Mouse (Mus musculus) limb, embryonic 10.5 days (tissue): ENCODE measurements around the gene Fkbp10. TPM values are rescaled to one million over a fixed set of nuclear protein-coding genes. Genes with fewer than 3 reads are reported as not detected.

Experiments used
- DNase-seq: peaks from one replicate; pipeline ENCODE4 v3.0.0-alpha.2; 2017; ENCODE audit warnings: low spot score
- H3K27ac ChIP-seq: fragments of 300-500 bp; sonication (generic); 2 replicates; pipeline ENCODE4 v1.5.1; 2016; ENCODE audit warnings: mild to moderate bottlenecking
- H3K27me3 ChIP-seq: fragments of 300-500 bp; sonication (generic); 2 replicates; pipeline ENCODE4 v1.6.1; 2016; ENCODE audit warnings: low read depth, mild to moderate bottlenecking; ENCODE audit not compliant: poor library complexity, severe bottlenecking
- H3K36me3 ChIP-seq: fragments of 300-500 bp; sonication (generic); 2 replicates; pipeline ENCODE4 v1.6.1; 2016; ENCODE audit warnings: mild to moderate bottlenecking, moderate library complexity
- H3K4me1 ChIP-seq: fragments of 300-500 bp; sonication (generic); 2 replicates; pipeline ENCODE4 v1.6.1; 2016
- H3K4me3 ChIP-seq: fragments of 300-500 bp; sonication (generic); 2 replicates; pipeline ENCODE4 v1.5.1; 2016; ENCODE audit warnings: mild to moderate bottlenecking, moderate library complexity
- H3K9me3 ChIP-seq: fragments of 300-500 bp; sonication (generic); replicated peaks from 2 replicates; pipeline ENCODE4 v1.6.1; 2016; ENCODE audit warnings: mild to moderate bottlenecking
- WGBS: fragments of 180-500 bp; shearing (Covaris S2); methylation state at CpG from one replicate; pipeline ENCODE4 v1.1.7; 2016; 5-methylcytosine and 5-hydroxymethylcytosine counted together
- polyA plus RNA-seq: library from polyadenylated mRNA; unstranded; fragments of >200 nt; fragmentation: Nextera tagmentation; extraction: Ambion mirVana; gene quantifications from 2 replicates; pipeline ENCODE4 v1.2.1, GENCODE M21; 2016

Gene Fkbp10
- polyA plus RNA-seq, 1 experiment from 2014 or later = 89.5 TPM

- Histone ChIP-seq H3K27ac (no peak overlapping the region), H3K27me3 (no peaks in the 10 kb centered on the region), H3K9me3 (no peaks in the 10 kb centered on the region), H3K4me1 (peaks cover 37% of the 10 kb centered on the region), H3K4me3 (no peak overlapping the region), H3K36me3 (peaks cover 47% of the 10 kb centered on the region)
- 86% methylated on average over 5 of the region's 5 CpGs for WGBS
- no peak for DNase-seq
Observed at GRCm38 (mm10) chr11:100406995-100407705, 8.3 kb upstream of the Fkbp10 start.

- Histone ChIP-seq H3K27me3 (no peaks in the 10 kb centered on the region), H3K9me3 (no peaks in the 10 kb centered on the region), H3K4me1 (peaks cover 37% of the 10 kb centered on the region), H3K27ac (no peak overlapping the region), H3K36me3 (peaks cover 51% of the 10 kb centered on the region), H3K4me3 (no peak overlapping the region)
- 46% methylated on average over 10 of the region's 10 CpGs for WGBS
- DNase-seq = peak; percentile 74
Observed at GRCm38 (mm10) chr11:100408076-100408834, 7.2 kb upstream of the Fkbp10 start.

GRCm38 (mm10) chr11:100408835-100409462, 6.5 kb upstream of the Fkbp10 start:
- H3K9me3 ChIP-seq = no peaks in the 10 kb centered on the region
- no peak overlapping the region for H3K4me3 ChIP-seq
- H3K27ac ChIP-seq = no peak overlapping the region
- no peaks in the 10 kb centered on the region; the same call in 1 of the 2 replicates for H3K27me3 ChIP-seq
- WGBS = 93% methylated on average over 12 of the region's 12 CpGs
- peaks cover 51% of the 10 kb centered on the region for H3K36me3 ChIP-seq
- H3K4me1 ChIP-seq = peaks cover 38% of the 10 kb centered on the region
- no peak for DNase-seq

GRCm38 (mm10) chr11:100409686-100410085, 5.8 kb upstream of the Fkbp10 start:
- no peak for DNase-seq
- Histone ChIP-seq H3K4me1 (peaks cover 45% of the 10 kb centered on the region), H3K36me3 (peaks cover 51% of the 10 kb centered on the region)

GRCm38 (mm10) chr11:100411736-100412135, 3.8 kb upstream of the Fkbp10 start:
- peaks cover 65% of the 10 kb centered on the region for H3K4me1 ChIP-seq
- no peak overlapping the region for H3K27ac ChIP-seq
- no peaks in the 10 kb centered on the region; the same call in 1 of the 2 replicates for H3K27me3 ChIP-seq
- H3K4me3 ChIP-seq = no peak overlapping the region
- 75% methylated on average over 11 of the region's 11 CpGs for WGBS
- no peaks in the 10 kb centered on the region for H3K9me3 ChIP-seq
- DNase-seq = no peak
- peaks cover 51% of the 10 kb centered on the region for H3K36me3 ChIP-seq

More at GRCm38 (mm10) chr11:100409686-100410085, 5.8 kb upstream of the Fkbp10 start:
- no peaks in the 10 kb centered on the region for H3K9me3 ChIP-seq
- H3K4me3 ChIP-seq = no peak overlapping the region
- no peak overlapping the region for H3K27ac ChIP-seq
- no peaks in the 10 kb centered on the region; the same call in 1 of the 2 replicates for H3K27me3 ChIP-seq
- WGBS = 77% methylated on average over 3 of the region's 3 CpGs

GRCm38 (mm10) chr11:100413541-100413940, 2.0 kb upstream of the Fkbp10 start:
- Histone ChIP-seq H3K4me3 (peak overlapping the region; percentile 84), H3K27ac (peak overlapping the region; percentile 96), H3K36me3 (peaks cover 41% of the 10 kb centered on the region), H3K4me1 (peaks cover 65% of the 10 kb centered on the region), H3K27me3 (no peaks in the 10 kb centered on the region; the same call in 1 of the 2 replicates), H3K9me3 (no peaks in the 10 kb centered on the region)
- no peak for DNase-seq
- 75% methylated on average over 11 of the region's 11 CpGs for WGBS

- Histone ChIP-seq H3K27ac (peak within 1 kb of the TSS; percentile 96), H3K4me3 (peak within 1 kb of the TSS; percentile 84), H3K36me3 (peaks cover 39% of the 10 kb centered on the region), H3K4me1 (peaks cover 65% of the 10 kb centered on the region), H3K27me3 (no peaks in the 10 kb centered on the region; the same call in 1 of the 2 replicates), H3K9me3 (no peaks in the 10 kb centered on the region)
- DNase-seq = peak; percentile 95
- 1% methylated on average over 92 of the region's 93 CpGs for WGBS
Observed at GRCm38 (mm10) chr11:100414021-100414913, 1.2 kb upstream of the Fkbp10 start, which contains the start of gene P3h4. Gene P3h4 (minus strand): TSS chr11:100414836.

GRCm38 (mm10) chr11:100421537-100421936, 6.0 kb downstream of the Fkbp10 start:
- no peak for DNase-seq
- WGBS = 83% methylated on average over 8 of the region's 8 CpGs

GRCm38 (mm10) chr11:100423836-100424235, 8.3 kb downstream of the Fkbp10 start:
- 91% methylated on average over 7 of the region's 7 CpGs for WGBS
- no peaks in the 10 kb centered on the region for H3K9me3 ChIP-seq
- no peak for DNase-seq
- no peak overlapping the region for H3K27ac ChIP-seq
- H3K4me3 ChIP-seq = no peak overlapping the region
- no peaks in the 10 kb centered on the region for H3K27me3 ChIP-seq
- H3K36me3 ChIP-seq = peaks cover 84% of the 10 kb centered on the region
- H3K4me1 ChIP-seq = 0 out of 2 replicates have a peak, but pooled peaks cover 3% of the 10 kb centered on the region

More at GRCm38 (mm10) chr11:100421537-100421936, 6.0 kb downstream of the Fkbp10 start:
- Histone ChIP-seq H3K4me3 (no peak overlapping the region), H3K27ac (no peak overlapping the region), H3K4me1 (peaks cover 12% of the 10 kb centered on the region), H3K36me3 (peaks cover 76% of the 10 kb centered on the region), H3K27me3 (no peaks in the 10 kb centered on the region), H3K9me3 (no peaks in the 10 kb centered on the region)

- H3K9me3 ChIP-seq = no peaks in the 10 kb centered on the region
- H3K27ac ChIP-seq = no peak overlapping the region
- peaks cover 88% of the 10 kb centered on the region for H3K36me3 ChIP-seq
- 30% methylated on average over 7 of the region's 7 CpGs for WGBS
- 0 out of 2 replicates have a peak, but pooled peaks cover 1% of the 10 kb centered on the region for H3K4me1 ChIP-seq
- H3K4me3 ChIP-seq = no peak overlapping the region
- no peaks in the 10 kb centered on the region for H3K27me3 ChIP-seq
- DNase-seq = no peak
Observed at GRCm38 (mm10) chr11:100425851-100426250, 10.4 kb downstream of the Fkbp10 start.

- WGBS = 93% methylated on average over 3 of the region's 3 CpGs
- Histone ChIP-seq H3K36me3 (peaks cover 88% of the 10 kb centered on the region), H3K27me3 (no peaks in the 10 kb centered on the region), H3K4me3 (no peak overlapping the region), H3K4me1 (no peaks in the 10 kb centered on the region), H3K27ac (no peak overlapping the region), H3K9me3 (no peaks in the 10 kb centered on the region)
- DNase-seq = no peak
Observed at GRCm38 (mm10) chr11:100426820-100427219, 11.3 kb downstream of the Fkbp10 start.
